Mouse (Mus musculus) G1E (cell line): ENCODE data around the gene Prrt2.

Experiments used
- CTCF ChIP-seq: IDR thresholded peaks from 2 replicates; pipeline ENCODE4 v1.5.1; 2012; ENCODE audit warnings: low read depth, low read length, inconsistent platforms, mixed read lengths
- GATA1 ChIP-seq: IDR thresholded peaks from 2 replicates; pipeline ENCODE4 v1.6.1; 2012; ENCODE audit warnings: borderline replicate concordance, low read length, inconsistent platforms, mixed read lengths
- POLR2AphosphoS5 ChIP-seq: IDR thresholded peaks from 2 replicates; pipeline ENCODE4 v1.6.1; 2012; ENCODE audit warnings: low read depth, low read length, inconsistent platforms; ENCODE audit not compliant: insufficient replicate concordance
- TAL1 ChIP-seq: conservative IDR thresholded peaks from 2 replicates; pipeline ENCODE4 v1.6.1; 2012; ENCODE audit warnings: low read depth, low read length, inconsistent platforms, mixed read lengths

GRCm38 (mm10) chr7:127019306-127019960 lies 1.6 kb downstream of the Prrt2 start:
- TF ChIP-seq CTCF, result no peak
- no peak for TF ChIP-seq GATA1
- TF ChIP-seq POLR2AphosphoS5, result no peak
- TF ChIP-seq TAL1, result no peak
